Mouse (Mus musculus) gonadal fat pad, adult 2 months (tissue): ENCODE results near the gene Pigp. TPM values are rescaled to one million over a fixed set of nuclear protein-coding genes. Genes with fewer than 3 reads are reported as not detected.

Experiments used
- DNase-seq: peaks from one replicate; pipeline ENCODE4 v3.0.0-alpha.2; 2012; ENCODE audit warnings: low read depth
- polyA plus RNA-seq: library from polyadenylated mRNA; depleted of rRNA; stranded (reverse); fragments of >200 nt; gene quantifications from 2 replicates; pipeline ENCODE4 v1.2.3, GENCODE M21; 2012; rRNA removed

Pigp gene
- polyA plus RNA-seq, 1 experiment: 50.9 TPM

DNA sequence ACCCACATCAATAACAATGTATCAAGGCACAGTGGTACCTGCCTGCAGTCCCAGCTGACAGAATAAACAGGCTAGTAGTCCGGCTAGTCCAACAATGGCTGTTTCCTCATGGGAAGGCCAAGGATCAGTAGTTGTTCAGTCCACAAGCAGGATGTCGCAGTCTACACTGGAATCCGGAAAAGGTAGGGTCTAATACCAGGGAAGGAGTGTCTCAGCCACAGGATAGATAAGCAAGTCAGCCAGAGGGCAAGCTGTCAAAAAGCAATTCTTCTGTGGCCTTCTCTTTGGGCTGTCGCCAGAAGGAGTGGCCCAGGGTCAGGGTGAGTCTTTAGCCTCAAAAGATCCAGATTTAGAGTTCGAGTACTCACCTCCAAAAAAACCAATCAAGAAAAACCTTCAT, 53.9 kb downstream of the Pigp start:
- no peak for DNase-seq

DNA sequence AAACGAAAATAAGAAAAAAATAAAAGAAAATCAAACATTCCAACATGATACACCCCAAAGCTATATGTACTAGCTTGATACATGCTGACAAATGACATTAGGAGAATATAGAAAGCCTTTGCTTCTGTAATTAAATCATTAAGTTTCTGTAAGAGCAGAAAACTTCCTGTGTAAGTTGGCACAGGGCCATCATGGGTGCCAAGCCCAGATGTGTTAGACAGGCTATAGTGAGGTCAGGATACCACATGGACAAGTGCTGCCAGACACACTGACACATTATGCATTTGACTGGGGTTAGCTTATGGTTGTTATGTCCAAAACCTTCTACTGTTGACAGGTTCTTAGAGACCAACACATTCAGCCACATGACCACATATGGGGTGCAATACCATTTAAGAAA, 56.4 kb downstream of the Pigp start:
- DNase-seq: no peak

DNA sequence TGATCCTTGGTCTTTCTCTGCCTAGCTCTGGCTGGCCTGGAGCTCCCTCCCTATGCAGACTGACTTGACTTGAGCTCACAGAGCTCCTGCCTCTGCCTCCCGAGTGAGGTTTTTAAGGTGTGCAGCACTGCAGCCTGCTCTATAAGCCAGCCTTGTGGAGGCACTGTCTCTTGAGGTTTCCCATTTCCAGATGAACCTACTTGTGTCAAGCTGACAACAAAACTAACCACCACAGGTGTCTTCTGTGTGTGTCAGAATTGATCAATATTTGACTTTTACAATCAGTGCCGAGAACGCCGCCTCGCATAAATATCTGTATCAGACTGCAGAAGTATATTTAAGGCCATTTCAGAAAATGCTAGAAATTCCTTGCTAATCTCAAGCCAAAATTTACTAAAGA, 57.0 kb downstream of the Pigp start:
- no peak for DNase-seq

DNA sequence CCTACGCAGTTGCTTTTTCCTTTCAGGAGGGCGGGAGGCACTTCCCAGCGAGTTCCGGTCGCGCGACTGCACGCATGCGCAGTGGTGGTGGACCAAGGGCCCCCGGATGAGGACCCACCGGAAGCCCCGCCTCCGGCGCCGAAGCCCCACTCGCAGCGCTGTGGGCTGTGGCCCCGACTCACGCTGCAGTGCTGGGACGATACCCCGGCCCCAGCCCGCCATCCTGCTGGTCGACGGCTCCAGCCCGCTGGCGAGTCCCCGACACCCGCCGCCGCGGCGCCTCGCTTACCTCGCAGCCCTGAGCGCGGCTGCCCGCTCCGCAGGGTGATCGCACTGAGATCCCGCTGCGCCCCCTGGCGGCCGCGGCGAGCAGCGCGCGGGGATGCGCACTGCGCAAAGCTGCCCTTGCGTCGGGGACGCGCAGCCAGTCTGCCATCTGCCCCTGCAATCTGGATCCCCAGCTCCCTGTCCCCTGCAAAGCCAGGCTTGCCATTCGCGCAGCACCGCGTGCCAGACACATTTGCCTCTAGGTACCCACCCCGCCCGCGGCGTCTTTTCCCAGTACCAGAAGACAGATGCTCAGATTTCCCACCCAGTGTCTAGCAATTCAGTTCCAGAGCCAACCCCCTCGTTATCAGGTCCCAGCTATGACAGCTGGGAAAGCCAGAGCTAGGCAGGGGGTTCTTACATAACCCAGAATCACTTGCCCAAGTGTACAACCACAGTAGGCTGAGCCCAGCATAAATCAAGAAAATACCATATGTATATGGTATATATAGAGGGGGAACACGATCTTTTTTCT, 58.2 kb downstream of the Pigp start, which contains the start of gene Hlcs:
TSS of gene Hlcs (minus strand) at position 343 of the 802 bp plus-strand sequence.
- DNase-seq: no peak

DNA sequence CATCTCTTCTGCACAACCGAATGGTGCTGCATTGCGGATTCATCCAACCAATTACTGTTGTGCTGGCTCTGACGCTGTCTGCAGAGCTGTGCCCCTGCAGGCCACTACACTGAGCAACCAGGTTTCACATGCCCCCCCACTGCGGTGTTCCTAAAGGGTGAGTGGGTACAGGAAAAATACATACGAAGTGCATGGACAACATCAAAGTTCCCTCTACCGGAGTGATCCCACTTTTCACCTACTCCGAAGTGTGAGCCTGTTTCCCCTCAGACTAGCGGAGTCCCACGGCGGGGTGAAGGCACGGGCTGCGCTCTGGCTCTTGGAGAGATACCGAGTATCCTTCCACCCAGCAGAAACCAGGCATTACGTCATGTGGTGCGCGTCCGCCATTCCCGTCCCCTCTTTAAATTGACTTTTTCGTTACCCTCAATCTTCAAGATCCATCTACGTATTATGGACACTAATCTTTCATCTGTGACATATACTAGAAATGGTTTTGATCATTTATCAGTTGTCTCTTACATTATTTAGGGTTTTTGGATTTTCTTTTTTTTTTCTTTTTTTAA, 58.9 kb downstream of the Pigp start:
- no peak for DNase-seq

DNA sequence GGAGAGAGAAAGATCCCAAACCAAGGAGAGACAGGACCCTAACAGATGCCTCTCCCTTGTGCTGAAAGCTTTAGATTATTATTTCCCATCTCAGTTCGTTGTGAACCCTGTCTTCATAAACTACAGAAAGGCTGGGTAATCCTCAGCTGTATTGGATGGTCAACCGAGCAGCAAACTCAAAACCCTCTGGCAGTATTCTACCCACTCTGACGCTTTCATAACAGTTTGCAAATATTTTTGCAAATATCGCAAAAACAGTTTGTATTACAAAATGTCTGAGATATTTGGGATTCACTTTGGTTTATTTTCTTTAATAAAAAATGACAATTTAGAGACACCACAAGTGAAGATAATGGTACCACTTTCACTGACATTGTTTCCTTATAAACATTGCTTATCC, 59.7 kb downstream of the Pigp start:
- no peak for DNase-seq

DNA sequence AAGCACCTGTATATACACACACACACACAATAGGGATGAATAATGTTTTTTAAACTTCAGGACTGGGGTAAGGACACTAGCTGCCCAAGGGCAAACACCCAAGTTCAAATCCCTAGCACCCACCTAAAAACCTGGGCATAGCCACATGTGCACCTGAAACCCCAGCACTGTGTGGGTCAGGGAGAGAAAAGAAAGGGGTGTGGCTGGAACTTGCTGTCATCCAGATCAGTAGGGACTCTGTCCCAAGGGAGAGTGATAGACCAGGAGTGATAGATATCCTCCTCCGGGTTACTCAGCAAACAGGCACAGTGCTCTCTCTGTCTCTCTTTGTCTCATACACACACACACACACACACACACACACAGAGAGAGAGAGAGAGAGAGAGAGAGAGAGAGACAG, 60.2 kb downstream of the Pigp start:
- no peak for DNase-seq

DNA sequence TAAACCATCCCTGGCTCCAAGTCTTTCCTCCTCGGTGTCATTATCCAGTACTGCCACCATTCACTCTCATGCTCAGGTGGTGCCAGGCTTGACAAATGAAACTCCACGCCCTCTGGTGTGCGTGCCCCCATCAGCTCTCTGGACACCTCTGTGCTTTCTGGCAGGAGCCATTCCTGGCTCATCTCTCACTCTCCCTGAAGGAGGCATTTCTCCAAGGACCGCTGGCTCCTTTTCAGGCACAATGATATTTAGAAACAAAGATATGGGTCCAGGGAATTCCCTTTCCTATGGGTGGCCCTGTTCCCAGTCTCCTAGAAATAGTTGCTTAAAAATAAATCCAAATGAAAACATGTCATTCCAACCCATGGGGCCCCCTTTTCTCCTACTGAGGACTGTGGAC, 62.6 kb downstream of the Pigp start:
- no peak for DNase-seq

Other genes starting within 250 kb of the Pigp start
- 13.0 and 13.6 TPM in 2 replicates for gene Hlcs, start 58.3 kb downstream of the Pigp start, polyA plus RNA-seq
- 2.5 and 2.7 TPM in 2 replicates for gene Ripply3, start 43.4 kb downstream of the Pigp start, polyA plus RNA-seq
- gene Ttc3, start 1.2 kb downstream of the Pigp start, polyA plus RNA-seq: 48.6 and 60.0 TPM in 2 replicates
- 40.5 and 53.4 TPM in 2 replicates for gene Vps26c, start 155.0 kb upstream of the Pigp start, polyA plus RNA-seq
- gene Dyrk1a, start 198.2 kb upstream of the Pigp start, polyA plus RNA-seq: 29.1 and 32.1 TPM in 2 replicates